Mouse (Mus musculus) megakaryocyte, adult 5-6 weeks (primary cell): ENCODE measurements around the gene Gpr141. TPM values are rescaled to one million over a fixed set of nuclear protein-coding genes. Genes with fewer than 3 reads are reported as not detected.

Experiments
- ATAC-seq: 2 replicates; pipeline ENCODE4 v1.8.0; 2016; ENCODE audit warnings: mild to moderate bottlenecking, inconsistent platforms; ENCODE audit not compliant: poor library complexity, severe bottlenecking
- total RNA-seq, 2 experiments: library from RNA; stranded (forward) in 1 of 2; stranded (reverse) in 1 of 2; fragments of 153-499, 151-499 nt in 1 of 2; fragments of 221-1000, 200-1000 nt in 1 of 2; gene quantifications; 2 replicates each; pipeline versions ENCODE4 v1.2.3 to v1.2.4; 2015 to 2017

Gene Gpr141
- total RNA-seq, 2 experiments from 2014 or later: 163 to 203 TPM

DNA sequence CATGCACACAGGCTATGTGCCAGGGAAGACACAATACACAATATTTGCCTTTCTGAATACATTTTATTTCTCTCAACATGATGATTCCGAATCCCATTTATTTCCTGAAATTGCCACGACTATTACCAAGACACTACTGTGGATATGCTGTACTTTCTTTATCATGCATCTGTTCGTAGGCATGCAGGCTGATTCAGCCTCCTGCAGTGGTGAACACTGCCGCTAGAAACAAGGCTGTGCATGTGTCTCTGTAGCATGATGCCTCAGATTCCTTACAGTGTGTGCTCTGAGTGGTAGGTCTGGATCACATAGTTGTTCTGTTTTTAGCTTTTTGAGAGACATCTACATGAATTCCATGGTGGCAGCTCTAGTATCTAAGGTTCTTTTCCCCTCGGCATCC is 89.5 kb downstream of the Gpr141 start:
- no peak for ATAC-seq

DNA sequence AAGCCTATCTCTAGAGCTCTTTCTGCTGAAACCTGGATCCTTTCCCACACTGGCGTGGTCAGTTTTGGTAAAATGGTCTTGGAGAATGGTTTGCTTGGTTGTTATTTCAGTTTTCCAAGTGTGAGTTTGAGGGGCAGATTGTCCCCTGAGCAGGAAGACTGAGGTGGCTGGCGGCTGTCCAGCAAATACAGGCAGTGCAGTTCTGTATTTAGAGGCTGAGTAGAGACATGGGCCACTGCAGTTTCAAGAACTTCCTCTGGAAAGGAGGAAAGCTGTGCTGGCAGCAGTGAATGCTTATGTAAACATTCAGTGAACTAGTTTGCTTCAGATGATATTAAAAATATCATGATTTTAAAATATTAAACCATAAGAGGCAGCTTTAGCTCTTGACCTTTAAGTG is 93.2 kb downstream of the Gpr141 start:
- no peak for ATAC-seq

DNA sequence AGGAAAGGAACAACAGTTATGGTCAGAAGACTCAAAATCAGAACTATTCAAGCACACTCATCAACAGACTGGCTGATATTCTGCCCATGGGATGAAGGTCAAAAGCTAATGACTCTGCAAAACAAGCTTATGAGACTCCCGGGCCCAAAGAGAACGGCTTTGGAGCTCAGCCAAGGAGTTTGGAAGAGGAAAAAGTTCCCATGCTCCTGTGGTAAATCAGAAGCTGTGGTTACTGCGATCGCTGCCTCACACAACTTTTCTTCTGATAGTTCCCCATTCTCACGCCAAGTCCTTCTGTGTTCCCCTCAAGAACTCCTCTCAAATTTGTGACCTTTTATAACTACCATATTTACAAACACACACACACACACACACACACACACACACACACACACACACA is 105.1 kb downstream of the Gpr141 start:
- ATAC-seq: no peak

DNA sequence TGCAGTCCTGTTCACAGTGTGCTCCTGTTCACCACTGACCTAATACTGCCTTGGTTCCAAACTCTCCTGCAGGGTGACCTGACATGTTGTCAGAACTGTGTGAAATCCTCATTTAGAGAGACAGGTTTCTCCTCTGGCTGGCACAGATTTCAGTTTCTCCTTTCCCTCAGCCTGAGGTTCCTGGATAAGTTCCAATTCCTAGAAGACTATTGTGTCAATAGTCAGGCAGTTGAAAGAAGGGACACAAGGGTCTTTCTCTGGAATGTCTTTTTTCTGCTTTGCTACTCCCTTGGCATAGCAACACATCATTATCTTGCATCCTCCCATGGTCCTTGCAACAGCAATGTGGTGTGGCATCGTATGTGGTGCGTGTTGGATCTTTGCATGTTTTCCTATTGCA is 106.9 kb downstream of the Gpr141 start:
- ATAC-seq: no peak

DNA sequence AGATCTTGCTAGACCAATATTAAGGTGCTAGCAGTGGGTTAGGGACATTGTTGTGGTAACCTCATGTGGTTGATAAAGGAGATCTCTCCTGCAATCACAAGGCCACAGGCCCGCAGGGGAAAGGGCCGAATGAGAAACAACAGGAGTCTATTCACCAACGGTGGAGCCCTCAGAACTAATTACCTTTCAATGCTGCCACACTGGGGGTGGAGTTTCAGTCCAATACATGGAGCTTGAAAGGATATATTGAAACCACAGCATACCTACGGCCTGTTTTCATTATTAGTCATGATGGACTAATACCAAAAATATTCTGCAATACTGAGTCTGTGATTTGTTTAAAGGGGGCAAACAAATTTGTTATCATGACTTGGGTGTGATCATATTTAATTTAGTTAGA is 120.3 kb downstream of the Gpr141 start:
- ATAC-seq: no peak

DNA sequence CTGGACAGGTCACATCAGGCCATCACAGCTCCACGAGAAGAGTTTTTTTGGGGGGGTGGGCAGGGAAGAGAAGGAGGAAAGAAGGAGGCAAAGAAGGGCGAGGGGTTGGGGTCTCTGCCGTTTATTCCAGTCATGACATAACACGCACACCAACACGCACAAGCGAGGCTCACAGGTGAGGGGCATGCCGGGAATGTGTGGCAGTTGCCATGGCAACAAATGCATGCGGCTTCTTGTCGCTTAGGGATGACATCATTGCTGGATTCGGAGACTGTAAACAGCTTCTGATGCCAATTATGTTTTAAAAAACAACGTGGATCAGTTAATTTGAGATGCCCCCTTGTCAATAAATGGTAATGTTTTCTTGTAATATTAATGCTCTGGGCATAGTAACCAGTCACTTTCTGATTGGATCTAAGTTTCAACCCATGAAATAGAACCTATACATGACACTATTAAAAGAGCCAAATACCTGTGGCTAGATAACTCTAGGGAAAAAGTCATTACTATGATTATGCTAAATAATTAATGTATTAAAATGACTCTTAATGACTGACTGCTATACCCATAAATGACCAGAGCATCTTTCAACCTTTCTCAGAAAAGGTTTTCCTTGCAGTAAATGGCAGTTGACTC is 122.5 kb downstream of the Gpr141 start:
- no peak for ATAC-seq

DNA sequence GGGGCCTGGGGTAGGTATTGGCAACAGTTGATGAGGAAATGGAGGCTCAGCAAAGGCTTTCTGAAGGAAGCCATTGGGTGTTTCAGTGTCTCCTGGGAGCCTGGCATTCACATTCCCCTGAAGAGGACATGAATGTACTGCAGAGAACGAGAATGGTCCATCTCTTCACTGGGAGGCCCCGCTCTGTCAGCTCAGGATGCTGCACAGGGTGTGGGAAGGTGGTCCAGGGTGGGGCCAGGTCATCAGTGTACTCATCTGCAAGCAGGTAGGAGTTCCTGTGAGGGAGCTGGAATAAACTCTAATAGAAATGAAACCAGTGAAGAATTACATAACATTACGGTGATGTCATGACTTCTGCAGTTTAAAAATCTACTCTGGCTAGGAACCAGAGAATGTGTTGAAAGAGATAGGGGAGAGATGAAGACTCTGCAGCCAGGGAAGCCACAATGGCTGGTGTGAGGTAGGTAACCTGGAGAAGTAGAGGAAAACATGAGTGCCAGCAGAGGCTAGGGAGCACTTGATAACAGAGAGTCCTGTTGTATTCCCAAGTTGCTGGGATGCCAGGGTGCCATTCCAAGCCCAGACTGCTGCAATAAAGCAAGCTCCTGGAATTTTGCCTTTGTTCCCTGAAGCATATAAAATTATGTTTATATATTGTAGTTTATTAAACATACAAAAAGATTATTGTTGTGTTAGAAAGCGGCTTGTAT is 123.2 kb downstream of the Gpr141 start:
- ATAC-seq: peak; percentile 18; the same call in 1 of the 2 replicates

Other genes with a start within 250 kb of the Gpr141 start
- gene Epdr1, start 204.3 kb downstream of the Gpr141 start, total RNA-seq (2015): 0.59 and 1.2 TPM in 2 replicates
- 0.11 and 0.69 TPM in 2 replicates for gene Epdr1, start 204.3 kb downstream of the Gpr141 start, total RNA-seq (2017)
- gene Sfrp4, start 201.2 kb downstream of the Gpr141 start, total RNA-seq (2015): 1.8 TPM in 2 replicates
- gene Sfrp4, start 201.2 kb downstream of the Gpr141 start, total RNA-seq (2017): 0.33 and 1.9 TPM in 2 replicates
- gene Nme8, start 126.5 kb downstream of the Gpr141 start, total RNA-seq (2015): not detected in 2 replicates
- gene Nme8, start 126.5 kb downstream of the Gpr141 start, total RNA-seq (2017): 0.37 TPM in 1 of 2 replicates, not detected in the other